Mouse (Mus musculus) hindbrain, embryonic 10.5 days (tissue): ENCODE results near the gene Btla. TPM values are rescaled to one million over a fixed set of nuclear protein-coding genes. Genes with fewer than 3 reads are reported as not detected.

ENCODE experiments used
- DNase-seq: peaks from one replicate; pipeline ENCODE4 v3.0.0-alpha.2; 2017; ENCODE audit warnings: low spot score
- H3K27ac ChIP-seq: fragments of 300-500 bp; sonication (generic); 2 replicates; pipeline ENCODE4 v1.5.1; 2016; ENCODE audit warnings: mild to moderate bottlenecking, moderate library complexity
- H3K27me3 ChIP-seq: fragments of 300-500 bp; sonication (generic); 2 replicates; pipeline ENCODE4 v1.6.1; 2016; ENCODE audit warnings: mild to moderate bottlenecking; ENCODE audit not compliant: poor library complexity, insufficient read depth, severe bottlenecking
- H3K36me3 ChIP-seq: fragments of 300-500 bp; sonication (generic); 2 replicates; pipeline ENCODE4 v1.6.1; 2016; ENCODE audit warnings: mild to moderate bottlenecking, moderate library complexity
- H3K4me1 ChIP-seq: fragments of 300-500 bp; sonication (generic); replicated peaks from 2 replicates; pipeline ENCODE4 v1.6.1; 2016; ENCODE audit warnings: mild to moderate bottlenecking
- H3K4me3 ChIP-seq: fragments of 300-500 bp; sonication (generic); 2 replicates; pipeline ENCODE4 v1.5.1; 2016; ENCODE audit warnings: mild to moderate bottlenecking, moderate library complexity
- H3K9me3 ChIP-seq: fragments of 300-500 bp; sonication (generic); 2 replicates; pipeline ENCODE4 v1.6.1; 2016; ENCODE audit warnings: mild to moderate bottlenecking, moderate library complexity
- WGBS: fragments of 180-500 bp; shearing (Covaris S2); methylation state at CpG from one replicate; pipeline ENCODE4 v1.1.7; 2016; 5-methylcytosine and 5-hydroxymethylcytosine counted together
- polyA plus RNA-seq: library from polyadenylated mRNA; unstranded; fragments of >200 nt; fragmentation: Nextera tagmentation; extraction: Ambion mirVana; gene quantifications from 2 replicates; pipeline ENCODE4 v1.2.1, GENCODE M21; 2016

The Btla gene
- 0.24 and 0.30 TPM in 2 replicates for polyA plus RNA-seq

GRCm38 (mm10) chr16:45223648-45224388, at the start of gene Btla:
Gene Btla (plus strand): TSS chr16:45224315.
- no peaks in the 10 kb centered on the region for H3K36me3 ChIP-seq
- H3K4me1 ChIP-seq: peaks cover 6% of the 10 kb centered on the region; the same call in 1 of the 2 replicates
- H3K4me3 ChIP-seq: no peak within 1 kb of the TSS
- no peaks in the 10 kb centered on the region for H3K27me3 ChIP-seq
- no peaks in the 10 kb centered on the region for H3K9me3 ChIP-seq
- H3K27ac ChIP-seq: no peak within 1 kb of the TSS
- no peak for DNase-seq
- 35% methylated on average over 10 of the region's 10 CpGs for WGBS

- Histone ChIP-seq H3K4me3 (no peak overlapping the region), H3K4me1 (no peaks in the 10 kb centered on the region), H3K36me3 (peaks cover 14% of the 10 kb centered on the region), H3K27ac (no peak overlapping the region), H3K9me3 (no peaks in the 10 kb centered on the region), H3K27me3 (no peaks in the 10 kb centered on the region)
- DNase-seq: no peak
- 92% methylated on average over 2 of the region's 2 CpGs for WGBS
Observed at GRCm38 (mm10) chr16:45178552-45178951, 45.6 kb upstream of the Btla start.

- WGBS: 93% methylated on average over 5 of the region's 5 CpGs
- Histone ChIP-seq H3K27ac (no peak overlapping the region), H3K27me3 (no peaks in the 10 kb centered on the region), H3K4me3 (no peak overlapping the region), H3K36me3 (peaks cover 21% of the 10 kb centered on the region), H3K9me3 (no peaks in the 10 kb centered on the region), H3K4me1 (no peaks in the 10 kb centered on the region)
- no peak for DNase-seq
Observed at GRCm38 (mm10) chr16:45181824-45182223, 42.3 kb upstream of the Btla start.

- no peaks in the 10 kb centered on the region for H3K4me1 ChIP-seq
- H3K9me3 ChIP-seq: no peaks in the 10 kb centered on the region
- DNase-seq: peak; percentile 74
- no peaks in the 10 kb centered on the region for H3K27me3 ChIP-seq
- WGBS: 8% methylated on average over 1 of the region's 1 CpGs
- no peak overlapping the region for H3K4me3 ChIP-seq
- no peak overlapping the region for H3K27ac ChIP-seq
- 0 out of 2 replicates have a peak, but pooled peaks cover 15% of the 10 kb centered on the region for H3K36me3 ChIP-seq
Observed at GRCm38 (mm10) chr16:45192613-45193012, 31.5 kb upstream of the Btla start.

GRCm38 (mm10) chr16:45196816-45197215, 27.3 kb upstream of the Btla start:
- Histone ChIP-seq H3K4me3 (no peak overlapping the region), H3K36me3 (no peaks in the 10 kb centered on the region), H3K27me3 (no peaks in the 10 kb centered on the region), H3K4me1 (no peaks in the 10 kb centered on the region), H3K9me3 (no peaks in the 10 kb centered on the region), H3K27ac (no peak overlapping the region)
- WGBS: 34% methylated on average over 6 of the region's 6 CpGs
- DNase-seq: peak; percentile 60

- H3K4me3 ChIP-seq: no peak overlapping the region
- 96% methylated on average over 2 of the region's 2 CpGs for WGBS
- no peaks in the 10 kb centered on the region for H3K36me3 ChIP-seq
- H3K9me3 ChIP-seq: no peaks in the 10 kb centered on the region
- H3K27me3 ChIP-seq: no peaks in the 10 kb centered on the region
- no peaks in the 10 kb centered on the region for H3K4me1 ChIP-seq
- H3K27ac ChIP-seq: no peak overlapping the region
- DNase-seq: no peak
Observed at GRCm38 (mm10) chr16:45201395-45201794, 22.7 kb upstream of the Btla start.

- Histone ChIP-seq H3K36me3 (no peaks in the 10 kb centered on the region), H3K27me3 (no peaks in the 10 kb centered on the region), H3K4me1 (no peaks in the 10 kb centered on the region), H3K4me3 (no peak overlapping the region), H3K9me3 (no peaks in the 10 kb centered on the region), H3K27ac (no peak overlapping the region)
- WGBS: 92% methylated on average over 4 of the region's 4 CpGs
- no peak for DNase-seq
Observed at GRCm38 (mm10) chr16:45204438-45204837, 19.7 kb upstream of the Btla start.

- H3K27me3 ChIP-seq: no peaks in the 10 kb centered on the region
- H3K36me3 ChIP-seq: no peaks in the 10 kb centered on the region
- 85% methylated on average over 12 of the region's 12 CpGs for WGBS
- H3K4me3 ChIP-seq: no peak overlapping the region
- H3K9me3 ChIP-seq: no peaks in the 10 kb centered on the region
- no peak for DNase-seq
- no peak overlapping the region for H3K27ac ChIP-seq
- H3K4me1 ChIP-seq: no peaks in the 10 kb centered on the region
Observed at GRCm38 (mm10) chr16:45204859-45205670, 19.1 kb upstream of the Btla start.

- no peak for DNase-seq
- WGBS: 82% methylated on average over 2 of the region's 2 CpGs
- Histone ChIP-seq H3K4me3 (no peak overlapping the region), H3K36me3 (no peaks in the 10 kb centered on the region), H3K27ac (no peak overlapping the region), H3K4me1 (peaks cover 6% of the 10 kb centered on the region; the same call in 1 of the 2 replicates), H3K27me3 (no peaks in the 10 kb centered on the region), H3K9me3 (no peaks in the 10 kb centered on the region)
Observed at GRCm38 (mm10) chr16:45222016-45222415, 2.1 kb upstream of the Btla start.

GRCm38 (mm10) chr16:45222771-45223170, 1.3 kb upstream of the Btla start:
- Histone ChIP-seq H3K9me3 (no peaks in the 10 kb centered on the region), H3K27ac (no peak overlapping the region), H3K27me3 (no peaks in the 10 kb centered on the region), H3K4me3 (no peak overlapping the region), H3K36me3 (no peaks in the 10 kb centered on the region), H3K4me1 (peaks cover 6% of the 10 kb centered on the region; the same call in 1 of the 2 replicates)
- WGBS: 88% methylated on average over 3 of the region's 3 CpGs
- no peak for DNase-seq

- 62% methylated on average over 4 of the region's 4 CpGs for WGBS
- peaks cover 6% of the 10 kb centered on the region; the same call in 1 of the 2 replicates for H3K4me1 ChIP-seq
- H3K36me3 ChIP-seq: no peaks in the 10 kb centered on the region
- no peaks in the 10 kb centered on the region for H3K9me3 ChIP-seq
- H3K27ac ChIP-seq: no peak overlapping the region
- no peak overlapping the region for H3K4me3 ChIP-seq
- no peak for DNase-seq
- no peaks in the 10 kb centered on the region for H3K27me3 ChIP-seq
Observed at GRCm38 (mm10) chr16:45224431-45225008, 405 bp downstream of the Btla start.

- H3K9me3 ChIP-seq: no peaks in the 10 kb centered on the region
- no peaks in the 10 kb centered on the region for H3K36me3 ChIP-seq
- no peak for DNase-seq
- H3K4me3 ChIP-seq: no peak overlapping the region
- peaks cover 6% of the 10 kb centered on the region; the same call in 1 of the 2 replicates for H3K4me1 ChIP-seq
- WGBS: 93% methylated on average over 1 of the region's 1 CpGs
- H3K27me3 ChIP-seq: no peaks in the 10 kb centered on the region
- H3K27ac ChIP-seq: no peak overlapping the region
Observed at GRCm38 (mm10) chr16:45227002-45227401, 2.9 kb downstream of the Btla start.

- DNase-seq: no peak
- H3K9me3 ChIP-seq: no peaks in the 10 kb centered on the region
- no peak overlapping the region for H3K4me3 ChIP-seq
- H3K4me1 ChIP-seq: 0 out of 2 replicates have a peak, but pooled peaks cover 4% of the 10 kb centered on the region
- 94% methylated on average over 1 of the region's 1 CpGs for WGBS
- H3K27ac ChIP-seq: no peak overlapping the region
- no peaks in the 10 kb centered on the region for H3K36me3 ChIP-seq
- no peaks in the 10 kb centered on the region for H3K27me3 ChIP-seq
Observed at GRCm38 (mm10) chr16:45231296-45231695, 7.2 kb downstream of the Btla start.
